Mouse (Mus musculus) ES-E14 (cell line): Measurements from ENCODE around the gene Mybph. TPM values are rescaled to one million over a fixed set of nuclear protein-coding genes. Genes with fewer than 3 reads are reported as not detected.
A peak's percentile ranks its signal among the peaks of the same experiment; 100 is the strongest.

Source experiments
- DNase-seq: peaks from one replicate; pipeline ENCODE4 v3.0.0-alpha.2; 2013; ENCODE audit warnings: low read depth, low spot score
- H3K27ac ChIP-seq: 2 replicates; pipeline ENCODE4 v1.5.1; 2012; ENCODE audit warnings: low read depth, mild to moderate bottlenecking, low read length, moderate library complexity, mixed read lengths; ENCODE audit not compliant: poor library complexity, insufficient read depth, severe bottlenecking
- H3K36me3 ChIP-seq: 2 replicates; pipeline ENCODE4 v1.6.1; 2012; ENCODE audit warnings: mild to moderate bottlenecking, low read length, moderate library complexity, mixed read lengths; ENCODE audit not compliant: control insufficient read depth, poor library complexity, insufficient read depth, severe bottlenecking
- H3K4me1 ChIP-seq, 2 experiments: fragments of 150-350 bp in 1 of 2; sonication (generic) in 1 of 2; 2 replicates each; pipeline ENCODE4 v1.6.1; 2012; ENCODE audit warnings: low read length in 2 of 2, mild to moderate bottlenecking in 1 of 2, mixed read lengths in 1 of 2; ENCODE audit not compliant: control insufficient read depth in 2 of 2, insufficient read depth in 2 of 2, poor library complexity in 1 of 2
- H3K4me3 ChIP-seq, 2 experiments: fragments of 150-350 bp in 1 of 2; sonication (generic) in 1 of 2; 2 replicates each; pipeline ENCODE4 v1.5.1; 2012; ENCODE audit warnings: low read length in 2 of 2, low read depth in 1 of 2, mild to moderate bottlenecking in 1 of 2, mixed read lengths in 1 of 2; ENCODE audit not compliant: insufficient read depth in 1 of 2, poor library complexity in 1 of 2, severe bottlenecking in 1 of 2
- H3K9ac ChIP-seq: 2 replicates; pipeline ENCODE4 v1.6.1; 2012; ENCODE audit warnings: low read depth, mild to moderate bottlenecking, low read length, mixed read lengths; ENCODE audit not compliant: poor library complexity, insufficient read depth, severe bottlenecking
- H3K9me3 ChIP-seq: fragments of 150-350 bp; sonication (generic); 2 replicates; pipeline ENCODE4 v1.6.1; 2012; ENCODE audit warnings: low read depth, mild to moderate bottlenecking, low read length; ENCODE audit not compliant: control insufficient read depth, insufficient read depth
- CHD2 ChIP-seq: IDR thresholded peaks from 2 replicates; pipeline ENCODE4 v1.6.1; 2014; ENCODE audit warnings: mild to moderate bottlenecking, low read depth, low read length, inconsistent platforms
- HCFC1 ChIP-seq: IDR thresholded peaks from 2 replicates; pipeline ENCODE4 v1.6.1; 2012; ENCODE audit warnings: low read length, inconsistent platforms, borderline replicate concordance; ENCODE audit not compliant: insufficient read depth
- MAFK ChIP-seq: IDR thresholded peaks from 2 replicates; pipeline ENCODE4 v1.6.1; 2014; ENCODE audit warnings: mild to moderate bottlenecking, low read depth, low read length, inconsistent platforms; ENCODE audit not compliant: insufficient read depth
- ZC3H11A ChIP-seq: IDR thresholded peaks from 2 replicates; pipeline ENCODE4 v1.6.1; 2012; ENCODE audit warnings: low read depth, mild to moderate bottlenecking, inconsistent platforms, low read length, borderline replicate concordance
- ZNF384 ChIP-seq: IDR thresholded peaks from 2 replicates; pipeline ENCODE4 v1.6.1; 2012; ENCODE audit warnings: low read depth, low read length, inconsistent platforms
- in situ Hi-C, 2 experiments: fragments of 600-800 bp; cut with MboI; formaldehyde crosslinking; loops; one replicate each; pipeline ENCODE4 v1.15.1; 2025; ENCODE audit warnings: low sequenced_read_pairs in 2 of 2, inconsistent platforms in 1 of 2; ENCODE audit not compliant: unreplicated experiment in 2 of 2
- total RNA-seq: library from RNA; depleted of rRNA; stranded (reverse); fragments of 300-350 nt; gene quantifications from 2 replicates; pipeline ENCODE4 v1.2.3, GENCODE M21; 2012

Mybph gene
- total RNA-seq, 1 experiment = not detected

DNA sequence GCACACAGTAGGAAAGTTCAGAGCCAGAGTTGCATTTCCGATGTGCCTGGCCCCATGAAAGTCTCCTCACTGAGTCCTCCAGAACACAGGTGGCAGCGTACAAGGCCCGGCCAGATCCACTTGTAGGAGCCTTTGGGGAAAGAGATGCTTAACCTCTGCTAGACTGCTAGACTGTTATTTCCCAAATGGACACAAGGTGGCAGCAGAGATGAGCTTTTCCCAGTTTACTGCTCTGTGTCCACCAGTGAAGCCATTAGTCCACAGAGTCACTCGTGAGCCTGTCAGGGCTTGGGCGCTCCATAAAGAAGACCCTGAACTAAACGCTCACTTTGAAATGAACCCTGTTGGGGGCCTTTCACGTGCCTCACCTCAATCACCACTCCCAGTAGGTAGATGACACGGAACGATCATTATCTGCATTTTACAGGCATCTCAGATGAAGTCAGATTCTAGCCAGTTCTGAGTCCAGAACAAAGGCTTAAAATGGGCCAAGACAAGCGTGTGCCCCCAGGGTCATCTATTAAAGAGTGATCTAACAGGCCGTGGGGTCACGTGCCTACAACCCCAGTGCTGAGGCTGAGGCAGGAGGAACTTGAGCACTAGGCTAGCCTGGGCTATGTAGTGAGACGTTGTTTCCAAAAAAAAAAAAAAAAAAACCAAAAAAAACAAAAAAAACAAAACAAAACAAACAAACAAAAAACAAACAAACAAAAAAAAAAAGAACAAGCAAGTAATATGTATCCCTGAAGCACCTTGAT lies 41.4 kb upstream of the Mybph start:
- H3K4me1 ChIP-seq = peaks cover 0 to 2% of the 10 kb centered on the region in 2 experiments; a peak in 1 of 4 replicates
- H3K9ac ChIP-seq = no peak overlapping the region
- in situ Hi-C loops = loop anchor here in 1 of 2 experiments (5.0 kb wide), 1 partner anchor 180 kb away; the partner anchor contains the start of gene Ppfia4
- H3K9me3 ChIP-seq = no peaks in the 10 kb centered on the region
- peak; percentile 95 for DNase-seq
- no peaks in the 10 kb centered on the region for H3K36me3 ChIP-seq
- H3K4me3 ChIP-seq = no peak overlapping the region
- TF ChIP-seq CHD2 = no peak
- no peak for TF ChIP-seq HCFC1
- no peak; the same call in 1 of the 2 replicates for TF ChIP-seq ZNF384
- TF ChIP-seq MAFK = no peak
- TF ChIP-seq ZC3H11A = peak; percentile 95
- no peak overlapping the region for H3K27ac ChIP-seq

DNA sequence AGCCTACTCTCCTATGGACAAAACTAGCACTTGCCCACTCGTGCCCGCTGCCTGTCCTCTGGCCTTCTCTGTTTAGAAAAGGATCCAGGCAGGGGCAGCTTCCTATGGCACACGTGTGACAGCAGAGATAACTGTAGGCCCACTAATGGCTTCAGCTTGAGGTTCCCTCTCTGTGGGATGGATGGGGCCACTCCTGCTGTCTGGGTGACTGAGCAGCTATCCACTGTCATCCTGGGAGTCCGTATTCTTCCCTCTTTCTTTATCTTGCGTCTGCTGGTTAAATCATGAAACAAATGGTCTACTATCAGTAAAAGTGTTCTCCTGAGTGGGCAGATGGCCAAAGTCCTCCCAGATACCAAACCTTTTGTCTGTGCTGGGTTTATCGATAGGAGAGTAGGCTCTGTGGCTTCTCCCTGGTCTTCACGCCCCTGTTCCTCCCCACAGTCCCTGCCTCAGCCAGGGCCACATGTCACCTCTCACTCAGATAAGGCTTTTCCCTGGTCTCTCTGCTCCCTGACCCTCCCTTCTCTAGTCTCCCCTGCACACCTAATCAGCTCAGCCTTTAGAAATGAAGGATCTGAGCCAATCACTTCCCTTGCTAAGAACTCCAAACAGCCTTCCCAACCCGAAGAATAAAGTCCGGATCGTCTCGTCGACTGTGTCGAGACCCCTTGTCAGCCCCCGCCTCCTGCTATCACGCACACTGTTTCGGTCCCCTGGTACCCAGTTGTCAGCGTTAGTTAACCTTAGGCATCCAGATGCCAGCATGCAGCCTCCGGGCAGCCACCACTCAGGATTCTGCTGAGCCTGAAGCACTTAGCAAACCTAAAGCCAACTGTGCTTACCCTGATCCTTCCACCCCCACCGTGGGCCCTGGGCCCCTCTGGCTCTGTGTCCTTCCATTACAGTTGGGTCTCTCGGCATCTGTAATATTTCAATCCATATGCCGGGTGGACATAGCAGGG lies 40.3 kb upstream of the Mybph start:
- no peaks in the 10 kb centered on the region for H3K9me3 ChIP-seq
- H3K27ac ChIP-seq = no peak overlapping the region; the same call in 1 of the 2 replicates
- H3K4me1 ChIP-seq = peaks cover 0 to 2% of the 10 kb centered on the region in 2 experiments; a peak in 1 of 4 replicates
- H3K36me3 ChIP-seq = no peaks in the 10 kb centered on the region
- H3K9ac ChIP-seq = no peak overlapping the region
- in situ Hi-C loops = loop anchor here in 1 of 2 experiments (5.0 kb wide), 1 partner anchor 179 kb away; the partner anchor contains the start of gene Ppfia4
- TF ChIP-seq MAFK (no peak), ZNF384 (no peak), HCFC1 (no peak), ZC3H11A (no peak), CHD2 (no peak)
- H3K4me3 ChIP-seq = no peak overlapping the region
- no peak for DNase-seq

DNA sequence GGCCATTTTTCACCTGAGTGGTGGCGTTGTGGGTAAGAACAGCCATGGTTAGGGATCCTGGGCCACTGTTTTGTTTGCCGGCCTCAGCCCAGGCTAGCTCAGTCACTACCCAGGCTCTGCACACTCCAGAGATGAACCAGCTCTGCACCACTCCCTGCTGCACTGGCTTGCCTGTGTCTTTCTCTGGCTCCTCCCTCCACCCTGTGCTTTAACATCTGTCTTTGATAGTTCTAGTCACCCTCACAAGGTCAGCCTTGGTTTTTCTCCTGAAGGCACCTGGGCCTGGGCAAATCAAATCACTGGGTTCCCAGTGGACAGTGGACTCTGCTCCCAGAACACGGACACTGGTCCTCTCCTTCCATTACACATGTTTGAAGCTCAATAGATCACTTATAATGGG lies 39.1 kb upstream of the Mybph start:
- TF ChIP-seq MAFK (no peak), HCFC1 (no peak), CHD2 (no peak), ZC3H11A (no peak), ZNF384 (no peak)
- Histone ChIP-seq H3K27ac (no peak overlapping the region), H3K9ac (no peak overlapping the region), H3K36me3 (no peaks in the 10 kb centered on the region), H3K4me1 (peaks cover 0 to 2% of the 10 kb centered on the region in 2 experiments; a peak in 1 of 4 replicates), H3K4me3 (no peak overlapping the region), H3K9me3 (no peaks in the 10 kb centered on the region)
- in situ Hi-C loops = loop anchor here in 1 of 2 experiments (5.0 kb wide), 1 partner anchor 178 kb away; the partner anchor contains the start of gene Ppfia4
- DNase-seq = no peak

DNA sequence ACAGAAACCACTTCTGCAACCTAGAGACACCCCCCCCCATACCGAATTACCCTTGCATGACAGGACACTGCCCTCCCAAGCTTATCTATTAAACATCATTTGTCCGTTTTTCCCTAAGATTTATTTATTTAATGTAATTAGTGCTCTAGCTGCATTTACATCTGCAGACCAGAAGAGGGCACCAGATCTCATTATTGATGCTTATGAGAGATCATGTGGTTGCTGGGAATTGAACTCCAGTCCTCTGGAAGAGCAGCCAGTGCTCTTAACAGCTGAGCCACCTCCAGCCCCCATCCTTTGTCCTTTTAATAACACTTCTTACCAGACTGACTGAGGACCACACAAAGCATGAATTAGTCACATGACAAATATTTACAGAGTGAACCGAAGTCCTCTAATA lies 38.6 kb upstream of the Mybph start:
- Histone ChIP-seq H3K9ac (no peak overlapping the region), H3K4me3 (no peak overlapping the region), H3K36me3 (no peaks in the 10 kb centered on the region), H3K27ac (no peak overlapping the region), H3K9me3 (no peaks in the 10 kb centered on the region), H3K4me1 (peaks cover 0 to 2% of the 10 kb centered on the region in 2 experiments; a peak in 1 of 4 replicates)
- no peak for TF ChIP-seq ZNF384
- 0 out of 2 replicates have a peak, but pooled peaks have one; percentile 30 for TF ChIP-seq ZC3H11A
- DNase-seq = no peak
- in situ Hi-C loops = loop anchor here in 1 of 2 experiments (5.0 kb wide), 1 partner anchor 178 kb away; the partner anchor contains the start of gene Ppfia4
